Mouse (Mus musculus): Measurements from ENCODE around the gene Slc25a33. TPM values are rescaled to one million over a fixed set of nuclear protein-coding genes. Genes with fewer than 3 reads are reported as not detected.
"Not testable (repeated sequence)": the region's sequence is repeated elsewhere in the genome, so short reads cannot be mapped to it uniquely, and the experiment has no call there.

Gene Slc25a33
- total RNA-seq, 2 experiments from 2014 or later: 30.5 to 31.8 TPM

DNA sequence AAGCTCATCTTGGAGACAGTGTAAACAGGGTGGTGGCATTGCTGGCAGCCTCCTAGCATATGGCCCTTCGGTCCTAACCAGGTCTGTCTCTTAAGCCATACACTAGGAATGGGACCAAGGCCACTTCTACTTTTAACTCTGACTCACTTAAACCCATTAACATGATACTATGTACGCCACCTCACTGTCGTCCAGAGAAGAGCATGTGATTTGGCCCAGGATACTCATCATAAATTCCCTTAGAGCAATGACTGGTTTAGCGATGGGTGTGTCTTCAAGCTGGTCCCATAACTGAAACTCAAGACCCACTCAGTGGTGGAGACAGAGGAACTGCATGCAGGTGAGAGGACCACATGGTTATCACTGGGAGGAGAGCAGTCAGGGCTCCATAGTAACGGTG is 8.9 kb downstream of the Slc25a33 start:
- no peak for DNase-seq (ENCODE audit: low spot score in 2 of 2)

DNA sequence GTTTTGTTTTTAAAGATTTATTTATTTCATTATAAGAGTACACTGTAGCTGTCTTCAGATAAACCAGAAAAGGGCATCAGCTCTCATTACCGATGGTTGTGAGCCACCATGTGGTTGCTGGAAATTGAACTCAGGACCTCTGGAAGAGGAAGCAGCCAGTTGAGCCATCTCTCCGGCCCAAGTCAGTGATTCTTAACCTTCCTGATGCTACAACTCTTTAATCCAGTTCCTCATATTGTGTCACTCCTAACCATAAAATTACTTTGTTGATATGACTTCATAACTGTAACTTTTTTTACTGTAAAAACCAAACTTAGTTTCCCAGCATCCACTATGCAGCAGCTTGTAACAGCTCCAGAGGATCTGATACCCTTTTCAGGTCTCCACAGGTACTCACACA is 10.7 kb downstream of the Slc25a33 start:
- no peak for DNase-seq (ENCODE audit: low spot score in 2 of 2)

DNA sequence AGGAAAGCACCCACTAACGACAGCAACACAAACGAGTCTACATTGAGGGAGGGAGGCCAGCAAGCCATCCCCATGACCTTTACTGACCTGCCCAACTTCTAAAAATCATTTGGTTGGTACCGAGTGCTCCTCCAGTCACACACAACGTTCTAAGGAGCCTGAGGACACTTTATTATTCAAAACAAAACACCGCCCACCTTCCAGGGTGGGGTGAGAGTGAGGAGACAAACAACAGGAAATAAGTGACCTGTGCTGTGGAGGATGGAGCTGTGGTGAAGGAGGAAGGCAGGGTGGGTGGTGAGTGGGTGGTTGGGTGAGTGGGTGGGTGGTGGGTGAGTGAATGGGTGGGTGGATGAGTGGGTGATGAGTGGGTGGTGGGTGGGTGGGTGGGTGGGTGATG is 14.6 kb downstream of the Slc25a33 start:
- no peak for DNase-seq (ENCODE audit: low spot score in 2 of 2)

DNA sequence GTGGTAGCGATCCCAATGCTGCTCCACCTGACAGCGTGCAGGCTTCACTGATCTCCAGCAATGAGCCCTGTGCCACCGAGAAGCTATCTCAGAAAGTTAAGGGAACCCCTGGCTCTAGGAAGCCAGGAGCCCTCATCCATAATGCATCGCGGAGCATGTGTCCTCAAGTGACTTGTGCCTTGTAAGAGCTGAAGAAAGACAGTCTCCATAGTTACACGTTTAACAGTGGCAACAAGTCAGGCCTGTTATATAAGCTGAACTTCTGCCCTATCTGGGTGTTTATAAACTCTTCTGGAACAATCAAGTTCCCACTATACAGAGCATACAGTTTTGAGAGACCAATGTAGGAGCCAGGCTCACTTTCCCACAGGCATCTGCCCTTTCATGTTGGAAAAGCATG is 15.7 kb downstream of the Slc25a33 start:
- no peak for DNase-seq (ENCODE audit: low spot score in 2 of 2)

DNA sequence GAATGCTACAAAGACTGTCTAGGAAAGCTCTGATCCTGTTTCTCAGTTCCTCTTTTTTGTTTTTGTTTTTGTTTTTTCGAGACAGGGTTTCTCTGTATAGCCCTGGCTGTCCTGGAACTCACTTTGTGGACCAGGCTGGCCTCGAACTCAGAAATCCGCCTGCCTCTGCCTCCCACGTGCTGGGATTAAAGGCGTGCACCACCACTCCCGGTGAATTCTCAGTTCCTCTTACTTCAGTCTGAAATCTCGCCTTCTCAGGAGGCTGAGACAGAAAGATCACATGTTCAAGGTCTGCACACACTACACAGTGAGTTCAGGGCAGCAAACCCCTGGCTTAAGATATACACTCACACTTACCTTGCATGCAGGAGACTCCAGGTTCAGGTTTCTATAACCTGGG is 17.5 kb downstream of the Slc25a33 start:
- not testable (repeated sequence) for DNase-seq (ENCODE audit: low spot score in 2 of 2)

DNA sequence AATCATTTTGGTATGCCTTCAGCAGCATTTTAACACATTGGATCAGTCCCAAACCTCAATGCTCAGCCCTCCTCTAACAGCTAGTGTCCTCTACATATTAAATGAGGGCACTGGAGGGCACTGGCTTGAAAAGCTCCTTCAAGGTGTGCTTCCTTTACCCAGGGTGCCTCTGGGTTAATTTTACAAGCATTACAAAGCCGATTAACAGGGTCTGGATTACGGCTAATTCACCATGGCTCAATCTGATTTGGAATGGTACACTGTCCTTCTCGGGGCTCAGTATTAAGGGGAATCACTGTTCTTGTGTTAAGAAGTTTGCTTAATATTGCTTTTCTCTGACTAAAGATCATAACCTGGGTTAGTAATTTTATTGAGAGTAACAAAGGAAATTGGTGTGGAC is 21.2 kb downstream of the Slc25a33 start:
- no peak for DNase-seq (ENCODE audit: low spot score in 2 of 2)

DNA sequence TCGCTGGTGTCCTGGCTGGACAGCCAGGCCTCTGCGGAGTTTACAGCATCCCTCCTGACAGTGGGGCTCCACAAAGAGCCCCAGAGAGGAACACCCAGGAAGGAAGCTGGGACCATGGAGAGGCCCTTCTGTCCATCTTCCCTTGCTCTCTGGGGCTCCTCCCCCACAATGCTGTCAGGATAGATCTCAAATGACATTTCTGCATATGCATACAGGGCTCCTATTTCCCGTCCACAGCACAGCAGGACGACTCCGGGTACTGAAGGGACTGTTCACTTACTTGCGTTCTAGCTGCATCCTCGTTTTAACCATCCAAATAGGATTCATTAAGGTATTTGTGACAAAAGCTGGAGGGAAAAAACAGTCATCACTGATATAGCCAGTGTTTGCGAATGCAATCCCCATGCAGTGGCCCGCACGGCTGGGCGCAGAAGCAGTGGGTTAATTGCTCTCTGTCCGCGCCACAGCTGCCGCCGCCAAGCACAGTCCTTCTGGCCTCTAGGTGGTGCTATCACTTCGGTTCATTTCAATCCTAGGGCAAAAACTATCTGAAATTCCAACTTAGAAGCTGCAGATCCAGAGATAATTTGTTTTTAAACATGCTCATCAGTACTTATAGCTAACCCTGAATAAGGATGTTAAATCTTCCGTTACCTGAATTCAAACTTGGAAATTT is 21.8 kb downstream of the Slc25a33 start:
- DNase-seq (ENCODE audit: low spot score in 2 of 2): peak; percentile 71 to 72

DNA sequence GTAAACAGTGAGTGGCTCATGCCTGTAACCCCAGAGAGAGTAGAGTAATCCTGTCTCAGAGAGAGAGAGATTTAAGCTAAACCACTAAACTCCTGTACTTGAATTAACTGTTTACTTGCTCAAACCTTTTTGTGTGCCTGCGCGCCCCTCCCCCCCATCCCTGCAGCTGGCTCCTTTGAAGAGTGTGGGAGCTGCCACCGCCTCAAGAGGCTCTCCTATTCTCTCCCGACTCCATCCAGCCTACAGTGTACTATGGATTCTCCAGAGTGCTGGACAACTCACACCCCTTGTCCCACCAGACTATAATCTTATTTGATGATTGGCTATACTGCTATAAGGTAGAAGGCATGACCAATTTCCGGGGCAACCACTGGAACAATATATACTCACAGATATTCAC is 23.4 kb downstream of the Slc25a33 start:
- no peak for DNase-seq (ENCODE audit: low spot score in 2 of 2)

DNA sequence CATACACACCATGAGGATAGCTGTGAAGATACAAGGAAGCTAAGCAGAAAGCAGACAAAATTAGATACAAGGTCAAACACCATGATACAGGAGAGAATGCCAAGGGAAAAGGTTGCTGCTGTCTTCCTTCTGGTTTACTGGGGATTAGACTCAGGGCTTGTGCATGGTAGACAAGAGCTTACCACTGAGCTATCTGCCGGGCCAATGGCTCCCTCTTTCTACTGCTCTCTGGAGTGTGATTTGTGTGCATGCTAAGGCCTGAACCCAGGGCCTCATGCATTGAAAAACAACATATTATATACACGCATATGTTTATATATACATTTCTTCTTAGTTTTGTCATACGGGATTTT is 24.4 kb downstream of the Slc25a33 start:
- DNase-seq (ENCODE audit: low spot score in 2 of 2): not testable (repeated sequence)

DNA sequence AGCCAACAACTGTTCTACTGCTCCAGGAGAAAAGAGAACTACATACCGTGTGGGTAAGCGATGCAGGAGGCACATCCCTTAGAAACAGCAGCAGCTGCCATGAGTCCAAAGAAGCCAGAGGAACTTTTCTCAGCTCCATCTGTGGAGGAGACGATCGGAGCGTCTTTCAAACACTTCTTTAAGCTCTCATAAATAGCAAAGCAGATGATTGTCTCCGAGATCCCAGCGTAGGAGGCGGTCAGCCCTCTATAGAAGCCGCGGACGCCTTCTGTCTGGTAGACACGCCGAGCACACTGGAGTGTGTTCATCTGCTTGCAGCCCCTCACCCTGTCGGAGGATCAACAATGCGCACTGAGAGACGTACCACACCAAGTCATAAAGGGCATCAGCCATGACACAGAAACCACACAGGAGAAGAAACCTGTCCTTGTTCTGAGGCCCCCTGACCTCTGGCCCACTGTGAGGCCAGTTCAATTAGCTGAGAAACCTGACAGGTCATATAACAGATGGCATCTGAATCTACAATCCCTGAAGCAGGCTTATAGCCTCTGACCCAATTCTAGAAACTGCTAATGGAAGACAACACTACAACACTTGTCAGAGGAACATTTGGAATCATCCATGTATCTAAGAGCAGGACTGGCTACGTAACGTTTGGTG is 24.9 kb downstream of the Slc25a33 start:
- DNase-seq (ENCODE audit: low spot score in 2 of 2): no peak

DNA sequence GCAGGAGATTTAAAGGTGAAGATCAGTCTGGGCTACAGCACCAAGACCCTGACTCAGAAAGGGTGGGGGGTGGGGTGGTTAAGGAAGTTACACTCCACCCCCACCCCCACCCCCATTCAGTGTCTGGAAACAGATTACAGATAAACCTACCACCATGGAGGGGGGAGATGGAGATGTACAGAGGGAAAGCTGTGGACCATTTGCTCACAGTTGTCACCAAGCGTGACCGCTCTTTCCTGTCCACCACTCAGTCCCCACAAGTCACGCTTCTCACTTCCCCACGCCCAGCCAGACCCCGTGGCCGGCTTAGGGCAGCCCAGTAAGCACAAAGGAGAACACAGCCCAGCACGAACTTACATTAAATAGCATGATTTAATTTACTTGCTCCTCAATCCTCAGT is 30.0 kb downstream of the Slc25a33 start:
- no peak for DNase-seq (ENCODE audit: low spot score in 2 of 2)

DNA sequence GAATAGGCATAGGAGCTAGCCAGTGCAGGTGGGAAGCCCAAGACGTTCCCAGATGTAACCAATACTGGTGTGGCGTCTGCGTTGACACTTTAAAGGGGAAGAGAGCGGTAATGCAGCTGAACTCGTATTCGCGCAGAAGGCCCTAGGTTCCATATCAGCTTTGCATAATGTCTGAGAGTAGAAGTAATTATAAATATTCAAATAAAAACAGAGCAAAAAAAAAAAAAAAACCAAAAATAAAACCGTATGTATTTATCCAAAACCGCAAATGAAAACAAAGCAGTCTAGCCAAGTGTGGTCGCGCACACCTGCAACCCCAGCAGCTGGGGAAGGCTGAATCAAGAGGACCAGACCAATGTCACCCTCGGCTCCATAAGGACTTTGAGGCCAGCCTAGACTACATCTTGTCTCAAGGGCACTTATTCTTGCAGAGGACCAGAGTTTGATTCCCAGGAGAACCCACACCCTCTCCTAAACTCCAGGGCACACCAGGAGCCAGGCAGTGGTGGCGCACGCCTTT is 32.0 kb downstream of the Slc25a33 start:
- DNase-seq (ENCODE audit: low spot score in 2 of 2): no peak

DNA sequence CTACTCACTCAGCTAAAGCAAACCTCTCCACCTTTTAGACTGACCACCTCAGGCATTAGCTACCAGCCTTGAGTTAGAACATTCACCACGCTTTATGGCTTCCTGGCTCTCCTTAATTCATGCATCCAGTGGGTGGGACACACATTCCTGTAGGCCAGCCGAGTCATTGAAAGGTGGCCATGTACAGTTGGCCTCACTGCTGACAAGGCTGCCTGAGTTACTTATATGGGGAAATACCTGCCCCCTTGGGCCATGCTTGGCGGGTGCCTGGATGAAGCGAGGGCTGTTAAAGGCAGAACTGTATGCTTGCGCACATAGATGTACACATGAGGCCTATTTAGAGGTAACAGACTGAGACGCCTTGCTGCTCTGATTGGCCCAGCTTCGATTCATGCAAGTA is 33.8 kb downstream of the Slc25a33 start:
- no peak for DNase-seq (ENCODE audit: low spot score in 2 of 2)

DNA sequence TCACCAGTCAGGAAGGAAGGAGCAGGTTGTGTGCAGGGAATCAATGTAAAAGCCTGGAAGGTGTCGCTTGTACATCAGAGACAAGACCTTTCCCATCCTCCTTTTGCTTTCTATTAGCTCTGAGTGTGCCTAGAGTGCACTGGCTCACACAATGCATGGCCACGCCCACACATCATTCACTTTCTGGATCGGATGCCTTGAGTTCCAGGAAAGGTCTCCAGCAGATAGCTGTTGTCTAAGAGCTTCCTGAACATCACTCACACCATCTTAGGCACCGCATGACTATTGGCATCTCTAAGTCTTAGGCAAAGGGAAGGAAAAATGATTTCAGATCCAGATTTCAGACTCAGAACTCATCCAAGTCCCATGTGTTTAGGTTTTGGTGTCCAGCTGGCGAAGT is 34.6 kb downstream of the Slc25a33 start:
- no peak for DNase-seq (ENCODE audit: low spot score in 2 of 2)

DNA sequence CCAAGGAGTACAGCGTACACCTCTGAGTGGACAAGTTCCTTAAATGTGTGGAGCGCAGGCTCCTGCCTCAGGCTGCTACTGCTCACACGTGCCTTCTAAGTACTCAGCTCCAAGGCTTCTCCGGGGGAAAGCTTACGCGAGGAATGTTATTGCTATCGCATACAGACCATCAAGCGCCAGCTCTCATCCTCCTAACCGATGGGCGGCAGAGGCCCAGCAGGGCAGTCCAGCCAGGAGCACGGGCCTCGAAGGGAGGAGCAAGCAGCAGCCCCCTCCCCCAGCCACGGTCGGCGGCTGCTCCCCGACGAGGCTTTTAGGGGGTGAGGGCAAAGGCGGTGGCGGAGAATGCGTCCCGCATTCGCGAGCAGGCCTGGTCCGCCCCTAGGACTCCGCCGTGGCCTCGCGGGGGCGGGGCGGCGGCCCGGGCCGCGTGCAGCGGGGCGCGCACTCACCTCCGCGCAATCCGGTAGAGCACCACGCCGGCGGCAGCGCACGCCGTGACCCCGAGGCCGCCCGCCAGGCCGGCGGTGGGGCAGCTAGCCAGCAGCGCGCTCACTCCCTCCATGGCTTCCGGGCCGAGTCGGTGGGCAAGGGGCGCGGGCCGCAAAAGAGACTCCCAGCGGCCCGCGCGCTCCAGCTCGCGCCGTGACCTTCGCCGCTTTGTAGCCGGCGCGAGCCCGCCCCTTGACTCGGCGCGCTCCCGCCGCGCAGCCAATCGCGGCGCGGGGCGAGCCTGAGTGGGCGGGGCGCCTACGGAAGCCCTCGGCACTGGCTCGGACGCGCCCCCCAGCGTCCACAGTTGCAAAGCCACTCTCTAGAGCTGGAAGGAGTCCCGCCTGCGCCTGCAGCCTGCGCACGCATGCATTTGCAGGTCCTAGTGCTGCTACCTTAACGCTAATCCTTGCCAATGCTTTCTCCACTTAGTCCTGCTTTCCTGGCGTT is 36.4 kb downstream of the Slc25a33 start, which contains the start of gene Tmem201:
TSS of gene Tmem201 (minus strand) at position 662 of the 942 bp plus-strand sequence.
- peak; percentile 96 to 97 for DNase-seq (ENCODE audit: low spot score in 2 of 2)

DNA sequence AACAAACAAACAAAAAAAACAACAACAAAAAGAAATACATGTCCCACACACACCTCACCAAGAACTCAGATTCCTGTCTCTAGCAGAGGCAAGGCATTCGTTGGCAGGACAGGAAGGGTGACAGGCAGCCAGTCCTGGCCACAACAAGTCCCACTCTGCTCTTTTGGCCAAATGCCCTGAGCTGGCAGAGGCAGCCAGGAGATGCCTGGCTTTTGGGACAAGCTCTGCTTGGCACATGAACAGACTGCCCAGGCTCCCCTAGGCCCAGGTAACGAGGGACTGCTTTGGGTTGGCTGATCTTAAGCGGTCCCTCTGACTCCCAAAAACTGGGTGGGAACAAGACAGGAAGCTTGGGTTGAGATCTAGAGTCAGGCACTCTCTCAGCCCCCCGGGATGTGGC is 37.5 kb downstream of the Slc25a33 start:
- DNase-seq (ENCODE audit: low spot score in 2 of 2): no peak

DNA sequence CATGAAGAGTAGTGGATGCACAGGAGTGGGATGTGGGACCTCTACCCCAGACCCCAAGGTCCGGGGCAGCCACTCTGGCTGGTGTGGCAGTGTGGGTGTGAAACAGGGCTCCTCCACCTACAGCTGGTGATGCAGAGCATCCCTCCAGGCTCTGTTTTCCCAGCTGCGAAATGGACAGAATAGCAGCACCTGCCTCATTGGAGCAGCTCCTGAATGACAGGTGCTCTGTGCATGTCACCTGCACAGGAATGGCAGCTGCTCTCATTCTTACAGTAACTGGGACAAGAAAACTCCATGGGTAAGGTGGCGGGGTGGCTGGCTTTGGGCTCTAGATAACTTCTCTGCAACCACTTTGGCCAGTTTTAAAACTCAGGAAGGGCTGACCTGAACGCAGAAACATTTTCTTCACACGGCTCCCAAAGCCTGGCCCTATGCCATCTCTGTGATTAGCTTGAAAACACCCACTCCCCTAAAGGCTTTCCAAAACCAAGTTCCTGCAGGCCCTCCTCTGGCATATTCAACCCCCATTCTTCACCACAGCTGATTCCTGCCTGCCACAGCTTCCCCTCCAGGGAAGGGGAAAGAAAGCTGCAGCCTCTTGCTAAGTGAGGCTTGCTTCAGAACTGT is 38.3 kb downstream of the Slc25a33 start:
- no peak for DNase-seq (ENCODE audit: low spot score in 2 of 2)

DNA sequence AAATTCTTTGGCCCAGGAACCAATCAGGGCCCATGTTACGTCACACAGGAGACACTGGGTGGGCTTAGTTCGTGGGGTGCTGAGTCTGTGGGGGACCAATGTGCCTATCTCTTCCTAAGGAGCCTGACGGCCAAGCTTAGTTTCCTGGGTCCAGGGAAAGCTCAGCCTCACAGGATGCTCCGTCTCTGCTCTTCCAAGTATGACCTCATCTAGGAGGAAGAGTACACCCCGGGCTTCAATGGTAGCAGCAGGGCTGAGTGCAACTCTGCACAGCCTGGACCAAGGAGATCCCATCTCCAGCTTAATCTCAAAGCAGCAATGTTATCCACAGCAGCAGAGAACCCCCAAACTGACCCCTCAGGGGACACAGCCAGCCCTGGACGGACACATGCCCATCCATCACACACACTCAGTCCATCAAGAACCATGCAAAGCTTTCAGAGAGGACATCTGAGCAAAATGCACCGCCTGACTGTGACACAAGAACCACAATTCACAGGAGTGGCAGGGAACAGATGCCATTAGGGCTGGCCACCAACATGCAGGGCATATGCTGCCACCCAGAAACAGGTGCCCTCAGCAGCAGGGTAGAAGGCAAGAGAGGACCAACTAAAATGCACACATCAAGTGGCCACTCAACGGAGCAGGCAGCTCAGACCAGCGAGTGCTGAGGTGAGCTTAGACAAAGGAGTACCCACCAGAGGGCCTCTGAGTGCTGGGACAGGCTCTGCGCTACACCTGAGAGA is 39.2 kb downstream of the Slc25a33 start:
- DNase-seq (ENCODE audit: low spot score in 2 of 2): no peak

DNA sequence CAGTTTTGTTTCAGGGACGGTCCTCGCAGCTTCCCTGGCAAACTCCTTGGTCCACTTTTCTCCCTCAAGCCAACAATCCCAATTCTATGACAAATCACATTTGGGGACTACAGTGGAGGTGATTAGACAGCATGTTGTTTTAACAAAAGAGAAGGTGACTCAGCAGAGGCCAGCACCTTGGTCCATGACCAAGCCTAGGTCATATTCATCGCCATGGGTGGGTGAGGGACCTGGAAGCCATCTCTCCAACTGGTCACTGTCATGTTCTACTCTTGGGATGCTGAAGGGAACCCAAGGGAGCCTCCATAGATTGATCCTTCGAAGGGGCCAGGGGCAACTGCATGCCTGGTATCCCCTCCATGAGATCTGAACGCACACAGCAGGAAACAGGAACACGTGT is 39.8 kb downstream of the Slc25a33 start:
- no peak for DNase-seq (ENCODE audit: low spot score in 2 of 2)

DNA sequence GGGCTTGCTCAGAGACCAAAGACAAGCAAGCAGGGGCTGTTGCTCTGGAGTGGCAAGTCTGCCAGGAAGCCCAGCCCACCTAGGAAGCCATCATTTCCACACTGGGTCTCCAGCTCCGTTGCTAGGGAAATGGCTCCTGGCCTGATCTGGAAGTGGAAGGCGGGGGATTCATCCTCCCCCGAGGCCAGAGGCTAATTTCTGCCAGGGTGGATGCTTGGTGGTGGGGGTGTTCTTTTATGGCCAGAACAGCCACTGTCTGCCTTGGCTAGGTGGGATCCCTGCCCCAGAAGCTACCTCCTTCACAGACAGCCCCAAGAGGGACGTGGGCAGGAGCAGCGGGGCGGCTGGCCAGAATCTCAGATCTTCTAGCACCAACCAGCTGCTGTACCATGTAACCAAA is 40.3 kb downstream of the Slc25a33 start:
- peak; percentile 63 to 75 for DNase-seq (ENCODE audit: low spot score in 2 of 2)

DNA sequence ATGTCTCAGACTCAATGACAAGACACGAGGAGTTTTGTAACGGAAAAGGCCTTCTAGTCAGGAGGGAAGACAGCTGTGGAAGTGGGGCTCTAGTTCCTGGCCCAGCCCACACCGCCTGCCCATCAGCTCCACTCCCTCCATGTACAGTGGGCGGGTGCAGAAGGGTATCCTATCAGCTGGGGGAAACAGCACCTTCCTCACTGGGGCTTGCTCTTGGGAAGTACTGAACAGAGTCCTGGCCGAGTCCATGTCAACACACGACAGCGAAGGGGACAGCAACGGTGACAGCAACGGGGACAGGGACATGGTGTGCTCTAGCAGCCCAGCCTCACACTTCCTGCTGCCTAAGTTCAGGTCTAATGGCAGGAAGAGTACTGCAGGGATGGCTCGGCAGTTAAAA is 41.3 kb downstream of the Slc25a33 start:
- no peak for DNase-seq (ENCODE audit: low spot score in 2 of 2)

Data from left cerebral cortex, adult 18-20 months (tissue).